Mouse (Mus musculus) adrenal gland, adult 10 weeks (tissue): ENCODE results near the gene Olfr1100. TPM values are rescaled to one million over a fixed set of nuclear protein-coding genes. Genes with fewer than 3 reads are reported as not detected.

Source experiments
- polyA plus RNA-seq: library from polyadenylated mRNA; stranded (reverse); fragments of 350-450 nt; fragmentation: Illumina TruSeq; extraction: RNeasy Lipid Tissue Mini Kit (QIAGEN cat#74804); gene quantifications from one replicate; pipeline ENCODE4 v1.2.3, GENCODE M21; 2014; ENCODE audit warnings: low read depth, low replicate concordance

The Olfr1100 gene
- polyA plus RNA-seq = not detected

DNA sequence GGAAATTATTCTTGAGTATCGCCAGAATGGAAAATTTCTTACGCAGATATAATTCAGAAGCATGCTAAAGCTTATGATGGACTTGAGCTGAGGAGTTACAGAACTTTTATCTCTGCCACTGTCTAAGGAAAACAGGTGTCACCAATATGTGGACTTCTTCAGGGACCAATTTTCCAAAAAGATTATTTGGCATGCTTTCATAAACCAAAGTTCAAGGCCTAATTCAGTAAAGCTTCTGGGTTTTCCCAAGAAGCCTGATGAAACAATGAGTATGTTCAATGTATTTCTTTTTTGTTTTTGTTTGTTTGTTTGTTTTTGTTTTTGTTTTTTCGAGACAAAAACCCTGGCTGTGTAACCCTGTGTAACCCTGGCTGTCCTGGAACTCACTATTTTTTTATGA lies at the start of gene Olfr1100:
TSS of gene Olfr1100 (minus strand) at position 101 of the 400 bp plus-strand sequence.

GRCm38 (mm10) chr2:87026980-87027379 lies 47.2 kb upstream of the Olfr1100 start, which contains the start of gene Olfr1104:
Gene Olfr1104 (minus strand): TSS chr2:87027080.

GRCm38 (mm10) chr2:86998098-86998497 lies 18.3 kb upstream of the Olfr1100 start, which contains the start of gene Olfr1102:
Gene Olfr1102 (plus strand): TSS chr2:86998398.

DNA sequence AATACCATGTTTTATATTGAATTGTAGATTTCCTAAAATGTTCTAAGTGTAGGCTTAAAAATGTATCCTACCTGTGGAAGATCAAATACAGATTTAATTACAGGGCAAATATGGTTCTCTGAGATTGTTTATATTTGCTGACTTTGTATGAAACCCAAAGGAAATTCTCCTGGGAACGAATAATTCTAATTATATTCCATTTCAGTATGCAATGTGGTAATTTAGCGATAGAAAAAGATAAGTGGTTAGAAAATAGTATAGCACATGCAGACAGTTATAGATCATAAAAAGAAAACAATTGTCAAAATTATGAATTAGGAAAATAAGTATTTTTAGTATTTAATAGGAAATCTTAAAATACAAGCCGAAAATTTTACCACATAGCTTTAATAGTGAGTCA lies 11.4 kb upstream of the Olfr1100 start, which contains the start of gene Olfr1101:
TSS of gene Olfr1101 (minus strand) at position 101 of the 400 bp plus-strand sequence.

DNA sequence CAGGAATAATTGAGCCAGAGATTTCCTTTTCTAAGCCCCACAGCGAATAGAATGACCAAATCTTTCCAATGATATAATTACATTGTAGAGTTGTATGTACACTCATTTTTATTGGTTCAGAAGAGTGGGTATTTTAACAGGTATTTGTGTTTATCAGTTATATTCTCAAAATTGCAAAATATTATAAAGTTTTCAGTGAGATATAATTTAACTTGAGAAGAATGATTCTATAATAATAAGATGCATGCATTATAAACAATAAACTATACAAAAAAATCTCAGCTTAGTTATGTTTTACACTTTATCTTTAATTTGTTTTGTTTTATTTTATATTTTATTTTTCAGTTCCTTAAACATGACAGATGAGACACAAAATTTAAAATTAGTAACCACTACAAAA lies 19.2 kb downstream of the Olfr1100 start, which contains the start of gene Olfr1099:
TSS of gene Olfr1099 (minus strand) at position 101 of the 400 bp plus-strand sequence.

Other genes starting within 250 kb of the Olfr1100 start
- gene Olfr1089, start 246.3 kb downstream of the Olfr1100 start, polyA plus RNA-seq = not detected
- not detected for gene Olfr1090, start 221.0 kb downstream of the Olfr1100 start, polyA plus RNA-seq
- not detected for gene Olfr1093, start 197.5 kb downstream of the Olfr1100 start, polyA plus RNA-seq
- not detected for gene Olfr141, start 169.9 kb downstream of the Olfr1100 start, polyA plus RNA-seq
- not detected for gene Olfr1094, start 155.3 kb downstream of the Olfr1100 start, polyA plus RNA-seq
- gene Olfr1095, start 128.3 kb downstream of the Olfr1100 start, polyA plus RNA-seq = not detected
- not detected for gene Gm13723, start 105.2 kb downstream of the Olfr1100 start, polyA plus RNA-seq
- not detected for gene Olfr1097, start 87.7 kb downstream of the Olfr1100 start, polyA plus RNA-seq
- not detected for gene Olfr1098, start 55.4 kb downstream of the Olfr1100 start, polyA plus RNA-seq
- not detected for gene Olfr1099, start 19.3 kb downstream of the Olfr1100 start, polyA plus RNA-seq
- not detected for gene Olfr1101, start 11.3 kb upstream of the Olfr1100 start, polyA plus RNA-seq
- gene Olfr1102, start 18.4 kb upstream of the Olfr1100 start, polyA plus RNA-seq = not detected
- gene Olfr1104, start 47.1 kb upstream of the Olfr1100 start, polyA plus RNA-seq = not detected
- not detected for gene Olfr1105, start 56.6 kb upstream of the Olfr1100 start, polyA plus RNA-seq
- gene Olfr1106, start 72.3 kb upstream of the Olfr1100 start, polyA plus RNA-seq = not detected
- not detected for gene Olfr1107, start 95.9 kb upstream of the Olfr1100 start, polyA plus RNA-seq
- gene Olfr1109, start 116.1 kb upstream of the Olfr1100 start, polyA plus RNA-seq = not detected
- not detected for gene Olfr259, start 134.6 kb upstream of the Olfr1100 start, polyA plus RNA-seq
- not detected for gene Olfr1110, start 160.3 kb upstream of the Olfr1100 start, polyA plus RNA-seq
- not detected for gene Olfr1111, start 172.7 kb upstream of the Olfr1100 start, polyA plus RNA-seq
- gene Olfr1112, start 207.8 kb upstream of the Olfr1100 start, polyA plus RNA-seq = not detected
- gene Olfr1113, start 229.0 kb upstream of the Olfr1100 start, polyA plus RNA-seq = not detected